Mouse (Mus musculus) myocyte (in vitro differentiated cells): ENCODE measurements around the gene Tmco4. TPM values are rescaled to one million over a fixed set of nuclear protein-coding genes. Genes with fewer than 3 reads are reported as not detected.

Source experiments
- H3K27me3 ChIP-seq: one replicate; pipeline ENCODE4 v1.6.1; 2011; ENCODE audit not compliant: control insufficient read depth, insufficient read depth, insufficient read length
- H3K36me3 ChIP-seq: one replicate; pipeline ENCODE4 v1.6.1; 2011; ENCODE audit not compliant: control insufficient read depth, insufficient read depth
- H3K4me2 ChIP-seq: one replicate; pipeline ENCODE4 v1.6.1; 2011; ENCODE audit warnings: low read depth, control low read depth
- H3K4me3 ChIP-seq: one replicate; pipeline ENCODE4 v1.5.1; 2011; ENCODE audit warnings: mild to moderate bottlenecking, control low read depth, moderate library complexity
- H3K79me2 ChIP-seq: one replicate; pipeline ENCODE4 v1.6.1; 2011; ENCODE audit not compliant: control insufficient read depth, insufficient read depth
- H3ac ChIP-seq: one replicate; pipeline ENCODE4 v1.6.1; 2011; ENCODE audit not compliant: control insufficient read depth, insufficient read length
- CEBPB ChIP-seq: IDR thresholded peaks from 2 replicates; pipeline ENCODE4 v1.6.1; 2011; ENCODE audit warnings: mild to moderate bottlenecking, moderate library complexity; ENCODE audit not compliant: poor library complexity, insufficient read depth, severe bottlenecking
- E2F4 ChIP-seq: IDR thresholded peaks from one replicate; pipeline ENCODE4 v1.6.1; 2011; ENCODE audit warnings: mild to moderate bottlenecking, control low read depth, moderate library complexity; ENCODE audit not compliant: insufficient read depth
- MAX ChIP-seq: IDR thresholded peaks from one replicate; pipeline ENCODE4 v1.6.1; 2011; ENCODE audit warnings: low read depth, mild to moderate bottlenecking, control low read depth
- MYOD1 ChIP-seq, 3 experiments: IDR thresholded peaks; one replicate each; pipeline ENCODE4 v1.6.1; 2011; ENCODE audit warnings: control low read depth in 2 of 3, low read depth in 2 of 3, mild to moderate bottlenecking in 2 of 3, moderate library complexity in 1 of 3; ENCODE audit not compliant: insufficient read length in 2 of 3, control insufficient read depth in 1 of 3
- MYOG ChIP-seq, 3 experiments: IDR thresholded peaks; one replicate each; pipeline ENCODE4 v1.6.1; 2011; ENCODE audit warnings: control low read depth in 2 of 3, low read depth in 2 of 3, mild to moderate bottlenecking in 2 of 3; ENCODE audit not compliant: insufficient read length in 2 of 3, control insufficient read depth in 1 of 3, insufficient read depth in 1 of 3
- POLR2A ChIP-seq: IDR thresholded peaks from one replicate; pipeline ENCODE4 v1.6.1; 2011; ENCODE audit warnings: low read depth, mild to moderate bottlenecking, control low read depth, moderate library complexity; ENCODE audit not compliant: insufficient read length
- POLR2AphosphoS2 ChIP-seq: IDR thresholded peaks from one replicate; pipeline ENCODE4 v1.6.1; 2011; ENCODE audit warnings: low read depth, control low read depth; ENCODE audit not compliant: insufficient read length
- REST ChIP-seq: IDR thresholded peaks from one replicate; pipeline ENCODE4 v1.6.1; 2011; ENCODE audit warnings: mild to moderate bottlenecking, control low read depth, moderate library complexity; ENCODE audit not compliant: insufficient read depth, insufficient read length
- SRF ChIP-seq: IDR thresholded peaks from one replicate; pipeline ENCODE4 v1.6.1; 2011; ENCODE audit warnings: low read depth; ENCODE audit not compliant: control insufficient read depth, insufficient read length
- TCF12 ChIP-seq: IDR thresholded peaks from one replicate; pipeline ENCODE4 v1.6.1; 2011; ENCODE audit warnings: mild to moderate bottlenecking, control low read depth; ENCODE audit not compliant: poor library complexity, insufficient read depth, severe bottlenecking
- TCF3 ChIP-seq: IDR thresholded peaks from one replicate; pipeline ENCODE4 v1.6.1; 2011; ENCODE audit warnings: low read depth, control low read depth; ENCODE audit not compliant: insufficient read length
- USF1 ChIP-seq: IDR thresholded peaks from one replicate; pipeline ENCODE4 v1.6.1; 2011; ENCODE audit warnings: low read depth, mild to moderate bottlenecking, control low read depth, moderate library complexity
- polyA plus RNA-seq: library from polyadenylated mRNA; unstranded; fragments of >200 nt; fragmentation: generic; extraction: Trizol; gene quantifications from one replicate; pipeline ENCODE4 v1.2.1, GENCODE M21; 2012; ENCODE audit warnings: missing spikeins

The Tmco4 gene
- polyA plus RNA-seq, 1 experiment, result 3.8 TPM

GRCm38 (mm10) chr4:138965871-138966270, 6.8 kb upstream of the Tmco4 start:
- Histone ChIP-seq H3K36me3 (no peaks in the 10 kb centered on the region), H3K4me3 (no peak overlapping the region), H3K27me3 (peaks cover 18% of the 10 kb centered on the region), H3K79me2 (no peaks in the 10 kb centered on the region), H3K4me2 (peak overlapping the region; percentile 15), H3ac (no peak overlapping the region)
- TF ChIP-seq USF1, result no peak
- TF ChIP-seq TCF3, result no peak
- no peak for TF ChIP-seq MYOG (IDR thresholded peaks at IDR 0.05; ENCODE audit: control insufficient read depth in 1 of 3, insufficient read depth in 1 of 3, insufficient read length in 2 of 3, low read depth in 2 of 3)
- no peak for TF ChIP-seq POLR2AphosphoS2
- no peak for TF ChIP-seq MYOD1 (IDR thresholded peaks at IDR 0.05; ENCODE audit: control insufficient read depth in 1 of 3, insufficient read length in 2 of 3, low read depth in 2 of 3)
- TF ChIP-seq POLR2A, result no peak
- no peak for TF ChIP-seq E2F4
- no peak for TF ChIP-seq REST
- no peak for TF ChIP-seq TCF12
- no peak for TF ChIP-seq MAX
- no peak for TF ChIP-seq CEBPB
- TF ChIP-seq SRF, result no peak

- TF ChIP-seq MAX (no peak), MYOD1 (IDR thresholded peaks at IDR 0.05; ENCODE audit: control insufficient read depth in 1 of 3, insufficient read length in 2 of 3, low read depth in 2 of 3) (no peak), TCF3 (no peak), E2F4 (no peak), POLR2AphosphoS2 (no peak), REST (no peak), CEBPB (no peak), POLR2A (no peak), TCF12 (no peak)
- H3K27me3 ChIP-seq, result peaks cover 14% of the 10 kb centered on the region
- no peaks in the 10 kb centered on the region for H3K79me2 ChIP-seq
- no peak within 1 kb of the TSS for H3K4me3 ChIP-seq
- no peak within 1 kb of the TSS for H3ac ChIP-seq
- no peaks in the 10 kb centered on the region for H3K36me3 ChIP-seq
- peak within 1 kb of the TSS; percentile 15 for H3K4me2 ChIP-seq
These were observed 5.8 kb upstream of the Tmco4 start, which contains the start of gene Rnf186 for GRCm38 (mm10) chr4:138966866-138967265. TSS of gene Rnf186 (plus strand) at chr4:138967112.

- Histone ChIP-seq H3K27me3 (peaks cover 11% of the 10 kb centered on the region), H3K36me3 (no peaks in the 10 kb centered on the region), H3K4me3 (no peak overlapping the region), H3K4me2 (no peak overlapping the region), H3K79me2 (no peaks in the 10 kb centered on the region), H3ac (no peak overlapping the region)
- no peak for TF ChIP-seq MYOD1 (IDR thresholded peaks at IDR 0.05; ENCODE audit: control insufficient read depth in 1 of 3, insufficient read length in 2 of 3, low read depth in 2 of 3)
- no peak for TF ChIP-seq MYOG (IDR thresholded peaks at IDR 0.05; ENCODE audit: control insufficient read depth in 1 of 3, insufficient read depth in 1 of 3, insufficient read length in 2 of 3, low read depth in 2 of 3)
- TF ChIP-seq CEBPB, result no peak
- TF ChIP-seq E2F4, result no peak
- TF ChIP-seq POLR2AphosphoS2, result no peak
- no peak for TF ChIP-seq MAX
- no peak for TF ChIP-seq POLR2A
- no peak for TF ChIP-seq TCF3
- no peak for TF ChIP-seq REST
These were observed 5.2 kb upstream of the Tmco4 start for GRCm38 (mm10) chr4:138967485-138967884.

GRCm38 (mm10) chr4:138968772-138969556, 3.7 kb upstream of the Tmco4 start:
- no peak overlapping the region for H3K4me3 ChIP-seq
- H3K36me3 ChIP-seq, result no peaks in the 10 kb centered on the region
- TF ChIP-seq TCF12 (no peak), REST (no peak), TCF3 (no peak), MAX (no peak), USF1 (no peak), MYOD1 (IDR thresholded peaks at IDR 0.05; ENCODE audit: control insufficient read depth in 1 of 3, insufficient read length in 2 of 3, low read depth in 2 of 3) (no peak), CEBPB (no peak), POLR2A (no peak), E2F4 (no peak), POLR2AphosphoS2 (no peak), SRF (no peak), MYOG (IDR thresholded peaks at IDR 0.05; ENCODE audit: control insufficient read depth in 1 of 3, insufficient read depth in 1 of 3, insufficient read length in 2 of 3, low read depth in 2 of 3) (no peak)
- H3K4me2 ChIP-seq, result no peak overlapping the region
- H3K79me2 ChIP-seq, result no peaks in the 10 kb centered on the region
- no peak overlapping the region for H3ac ChIP-seq
- H3K27me3 ChIP-seq, result peaks cover 6% of the 10 kb centered on the region

- Histone ChIP-seq H3K79me2 (no peaks in the 10 kb centered on the region), H3K4me2 (no peak overlapping the region), H3K4me3 (no peak overlapping the region), H3K36me3 (no peaks in the 10 kb centered on the region), H3ac (no peak overlapping the region), H3K27me3 (no peaks in the 10 kb centered on the region)
- TF ChIP-seq TCF3, result no peak
- no peak for TF ChIP-seq REST
- no peak for TF ChIP-seq USF1
- no peak for TF ChIP-seq E2F4
- no peak for TF ChIP-seq MAX
- no peak for TF ChIP-seq SRF
- no peak for TF ChIP-seq MYOG (IDR thresholded peaks at IDR 0.05; ENCODE audit: control insufficient read depth in 1 of 3, insufficient read depth in 1 of 3, insufficient read length in 2 of 3, low read depth in 2 of 3)
- TF ChIP-seq MYOD1 (IDR thresholded peaks at IDR 0.05; ENCODE audit: control insufficient read depth in 1 of 3, insufficient read length in 2 of 3, low read depth in 2 of 3), result no peak
- no peak for TF ChIP-seq CEBPB
- TF ChIP-seq TCF12, result no peak
- TF ChIP-seq POLR2A, result no peak
- TF ChIP-seq POLR2AphosphoS2, result no peak
These were observed 3.0 kb upstream of the Tmco4 start for GRCm38 (mm10) chr4:138969736-138970135.
